Mouse (Mus musculus) frontal cortex, adult 2 months (tissue): ENCODE data around the gene Fam222b. TPM values are rescaled to one million over a fixed set of nuclear protein-coding genes. Genes with fewer than 3 reads are reported as not detected.
"Not testable (repeated sequence)": the region's sequence is repeated elsewhere in the genome, so short reads cannot be mapped to it uniquely, and the experiment has no call there.

Source experiments
- DNase-seq, 2 experiments: peaks; one replicate each; pipeline ENCODE4 v3.0.0; 2022; ENCODE audit warnings: low spot score in 1 of 2; ENCODE audit errors: extremely low spot score in 1 of 2
- polyA plus RNA-seq: library from polyadenylated mRNA; depleted of rRNA; stranded (reverse); fragments of >200 nt; gene quantifications from 2 replicates; pipeline ENCODE4 v1.2.3, GENCODE M21; 2012; rRNA removed

The Fam222b gene
- 22.9 and 27.1 TPM in 2 replicates for polyA plus RNA-seq

GRCm38 (mm10) chr11:78094504-78095143 is at the start of gene Fam222b:
Fam222b (plus strand) TSS chr11:78094660.
- peak; percentile 85 to 93 for DNase-seq

- peak in 1 of 2 experiments; percentile 44 for DNase-seq
Measured at GRCm38 (mm10) chr11:78044758-78045251, 49.7 kb upstream of the Fam222b start.

DNA sequence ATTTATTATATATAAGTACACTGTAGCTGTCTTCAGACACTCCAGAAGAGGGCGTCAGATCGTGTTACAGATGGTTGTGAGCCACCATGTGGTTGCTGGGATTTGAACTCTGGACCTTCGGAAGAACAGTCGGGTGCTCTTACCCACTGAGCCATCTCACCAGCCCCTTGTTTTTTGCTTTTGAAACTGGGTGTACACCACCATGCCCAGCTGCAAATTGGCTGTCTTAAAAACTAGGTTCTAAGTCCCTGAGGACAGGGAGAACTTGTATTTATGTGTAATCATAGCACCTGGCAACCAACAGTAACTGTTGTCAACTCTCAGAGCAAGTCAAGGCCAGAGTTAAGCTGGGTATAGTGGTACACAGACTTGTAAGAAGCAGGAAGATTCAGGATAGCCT is 45.8 kb upstream of the Fam222b start:
- DNase-seq: not testable (repeated sequence)

GRCm38 (mm10) chr11:78053078-78053477 is 41.4 kb upstream of the Fam222b start:
- DNase-seq: no peak

- no peak for DNase-seq
Measured at GRCm38 (mm10) chr11:78056946-78057345, 37.5 kb upstream of the Fam222b start.

DNA sequence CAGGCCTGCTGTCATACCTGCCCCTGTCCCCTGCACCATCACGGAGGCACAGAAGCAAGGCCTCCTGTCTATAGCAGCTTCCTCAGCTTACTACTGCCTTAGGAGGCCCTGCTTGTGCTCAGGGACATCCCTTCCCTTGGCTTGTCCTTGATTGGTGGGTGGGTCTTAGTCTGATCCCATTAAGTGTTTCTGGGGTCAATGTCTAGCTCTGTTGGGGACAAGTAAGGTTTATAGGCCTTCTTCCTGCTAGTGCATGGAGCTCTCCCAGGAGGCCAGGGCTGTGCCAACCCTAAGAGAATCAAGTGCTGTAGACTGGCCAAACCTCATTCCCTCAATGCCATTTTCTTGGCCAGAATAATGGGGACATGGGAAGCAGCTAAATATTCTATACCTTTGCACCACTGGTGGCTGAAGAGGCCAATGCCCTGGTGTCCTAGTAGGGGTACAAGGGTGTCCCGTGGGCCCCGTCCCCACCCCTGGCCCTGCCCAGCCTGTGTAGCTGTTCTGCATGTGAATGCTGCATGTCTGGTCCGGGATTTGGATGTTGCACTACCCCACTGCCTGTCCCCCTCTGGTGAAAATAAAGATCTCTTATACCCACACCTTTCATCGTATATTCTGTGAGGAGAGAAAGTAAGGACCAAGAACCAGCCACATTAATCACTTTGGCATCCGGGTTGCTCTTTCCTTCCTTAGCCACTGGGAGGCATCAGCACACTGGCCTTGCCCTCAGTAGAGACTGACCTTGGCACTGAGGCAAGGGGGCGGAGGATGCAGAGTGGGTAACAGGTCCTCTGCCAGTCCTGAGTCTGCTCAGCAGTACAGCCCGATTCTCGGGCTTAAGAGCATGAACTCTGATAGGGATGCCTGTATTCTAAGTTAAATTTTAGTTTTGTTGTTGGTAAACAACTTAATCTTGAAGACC is 34.4 kb upstream of the Fam222b start:
- peak in 1 of 2 experiments; percentile 63 for DNase-seq

DNA sequence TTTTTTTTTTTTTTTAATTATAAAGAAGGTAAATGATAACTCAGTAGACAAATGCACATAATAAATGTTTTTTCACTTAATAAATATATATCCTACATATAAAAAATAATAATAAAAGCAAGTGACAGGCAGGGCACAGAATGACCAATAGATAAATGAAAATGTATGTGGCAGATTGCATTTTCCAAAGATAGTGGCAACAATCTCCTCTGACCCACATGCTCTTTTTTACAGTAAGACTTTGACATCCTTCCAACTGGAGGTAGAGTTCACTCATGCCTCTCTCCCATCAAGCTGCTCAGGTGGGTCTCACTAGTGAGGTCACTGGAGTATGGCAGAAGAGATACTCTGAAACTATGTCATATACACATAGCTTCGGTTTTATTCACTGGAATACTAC is 31.9 kb upstream of the Fam222b start:
- no peak for DNase-seq

DNA sequence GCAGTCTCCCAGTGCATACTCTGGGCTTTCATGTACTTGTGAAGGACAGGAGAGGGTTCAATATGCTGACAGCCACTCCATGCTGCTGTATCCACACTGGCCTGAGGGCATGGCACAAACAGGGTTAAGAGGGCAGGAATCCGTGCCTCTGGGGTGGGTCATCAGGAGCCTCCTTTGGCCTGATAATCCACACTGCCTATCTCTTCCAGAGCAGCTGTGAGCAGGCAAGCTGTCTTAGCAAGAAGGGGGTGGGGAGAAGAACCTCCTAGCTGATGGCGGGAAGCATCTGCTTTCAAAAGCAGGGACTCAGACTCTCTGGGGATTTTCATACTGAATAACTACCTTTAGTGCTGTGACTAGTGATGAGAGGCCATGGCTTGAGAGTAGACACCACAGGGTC is 28.6 kb upstream of the Fam222b start:
- no peak for DNase-seq

- no peak for DNase-seq
Measured at GRCm38 (mm10) chr11:78066641-78067040, 27.8 kb upstream of the Fam222b start.

- DNase-seq: no peak
Measured at GRCm38 (mm10) chr11:78067566-78067965, 26.9 kb upstream of the Fam222b start.

DNA sequence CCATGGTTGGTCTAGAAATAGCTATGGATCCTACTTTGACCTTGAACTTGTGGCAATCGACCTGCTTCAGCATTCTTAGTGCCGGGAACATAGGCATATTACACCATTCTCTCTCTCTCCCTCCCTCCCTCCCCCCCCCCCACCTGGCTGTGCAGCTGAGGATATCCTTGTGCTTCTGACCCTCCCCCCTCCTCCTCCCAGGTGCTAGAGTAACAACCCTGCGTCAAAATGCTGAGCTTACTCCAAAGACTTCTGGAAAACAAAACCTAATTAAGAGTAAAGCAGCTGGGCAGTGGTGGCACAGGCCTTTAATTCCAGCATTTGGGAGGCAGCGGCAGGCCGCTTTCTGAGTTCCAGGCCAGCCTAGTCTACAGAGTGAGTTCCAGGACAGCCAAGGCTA is 25.3 kb upstream of the Fam222b start:
- DNase-seq: no peak

DNA sequence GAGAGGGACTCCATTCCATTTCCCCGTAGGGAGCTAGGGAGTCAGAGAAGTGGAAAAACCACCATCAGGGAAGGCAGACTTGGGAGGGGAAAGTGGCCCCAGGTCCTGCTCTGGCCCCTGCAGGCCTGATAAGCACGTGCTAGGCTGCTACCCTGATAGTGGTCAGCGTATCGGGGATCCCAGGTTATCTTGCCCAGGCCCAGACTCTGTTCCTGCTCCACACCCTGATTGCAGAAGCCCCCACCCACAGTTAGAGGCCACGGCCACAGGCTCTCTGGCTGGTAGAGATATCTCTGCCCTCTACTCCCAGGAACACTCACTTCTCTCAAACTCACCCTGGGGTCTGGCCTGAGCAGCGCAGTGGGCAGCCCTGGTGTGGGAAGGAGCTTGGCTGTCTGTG is 24.8 kb upstream of the Fam222b start:
- DNase-seq: no peak

DNA sequence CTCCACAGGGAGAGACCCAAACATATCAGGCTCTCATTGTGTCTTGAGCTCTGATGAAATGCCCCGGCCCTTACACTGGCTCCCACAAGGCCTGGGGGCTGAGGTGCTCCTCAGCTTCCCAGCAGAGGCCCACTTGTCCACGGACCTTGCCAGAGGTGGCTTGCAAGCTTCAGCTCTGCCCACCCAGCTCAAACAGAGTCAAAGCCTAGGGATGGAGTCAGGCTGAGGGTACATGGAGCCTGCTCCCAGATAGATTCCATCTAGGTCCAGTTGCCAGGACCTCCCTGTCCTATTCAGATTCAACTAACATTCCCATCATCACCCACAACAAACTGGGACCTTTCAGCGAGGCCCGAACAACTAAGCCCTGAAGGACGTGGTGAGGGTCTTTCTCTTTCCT is 22.5 kb upstream of the Fam222b start:
- no peak for DNase-seq

- no peak for DNase-seq
Measured at GRCm38 (mm10) chr11:78072425-78073130, 21.9 kb upstream of the Fam222b start.

DNA sequence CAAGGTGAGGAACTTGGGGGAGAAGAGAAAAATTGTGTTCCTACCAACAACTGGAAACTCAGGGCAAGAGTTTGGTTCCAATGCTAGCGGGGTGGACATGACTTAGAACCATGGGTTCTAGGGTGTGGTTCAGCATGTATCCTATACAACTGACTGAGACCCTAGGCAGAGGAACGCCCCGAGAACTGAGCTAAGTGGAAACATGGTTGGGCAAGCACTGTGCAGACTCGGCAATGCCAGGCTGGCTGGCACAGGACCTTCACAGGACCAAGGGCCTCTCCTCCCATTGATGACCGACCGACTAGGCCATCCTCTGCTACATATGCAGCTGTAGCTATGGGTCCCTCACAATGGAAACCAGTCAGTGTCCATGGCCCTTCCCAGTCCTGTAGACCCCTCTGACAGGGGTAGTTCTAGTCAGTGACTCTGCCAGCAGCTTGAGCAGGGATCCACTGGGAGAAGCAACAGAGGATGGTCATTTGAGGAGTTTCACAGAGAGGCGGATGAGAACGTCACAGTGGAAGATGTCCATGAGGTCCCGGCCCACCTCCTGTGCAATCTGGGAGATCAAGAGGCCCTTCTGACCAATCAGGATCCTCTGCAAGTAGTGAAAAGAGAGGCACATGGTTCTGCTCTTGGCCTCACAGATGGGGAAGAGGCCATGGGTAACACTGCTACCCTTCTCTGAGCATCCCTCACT is 20.7 kb upstream of the Fam222b start:
- no peak for DNase-seq

DNA sequence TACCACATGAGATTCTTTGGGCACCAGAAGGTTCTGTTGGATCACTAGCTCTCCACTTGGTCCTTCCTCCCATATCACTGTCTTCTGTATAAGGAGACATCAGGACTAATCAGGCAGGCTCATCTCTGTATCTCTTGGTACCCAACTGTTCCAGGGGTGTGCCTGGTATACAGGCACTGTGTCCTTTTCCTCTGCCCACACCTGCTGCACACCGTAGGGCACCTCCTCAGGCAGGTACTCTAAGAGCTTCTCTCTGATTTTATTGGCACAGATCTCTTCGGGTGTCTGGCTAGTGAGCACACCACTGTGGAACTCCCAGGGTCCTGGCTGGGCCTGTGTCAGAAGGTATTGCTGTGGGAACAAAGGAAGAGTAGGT is 20.2 kb upstream of the Fam222b start:
- DNase-seq: no peak

- DNase-seq: no peak
Measured at GRCm38 (mm10) chr11:78074666-78075065, 19.8 kb upstream of the Fam222b start.

DNA sequence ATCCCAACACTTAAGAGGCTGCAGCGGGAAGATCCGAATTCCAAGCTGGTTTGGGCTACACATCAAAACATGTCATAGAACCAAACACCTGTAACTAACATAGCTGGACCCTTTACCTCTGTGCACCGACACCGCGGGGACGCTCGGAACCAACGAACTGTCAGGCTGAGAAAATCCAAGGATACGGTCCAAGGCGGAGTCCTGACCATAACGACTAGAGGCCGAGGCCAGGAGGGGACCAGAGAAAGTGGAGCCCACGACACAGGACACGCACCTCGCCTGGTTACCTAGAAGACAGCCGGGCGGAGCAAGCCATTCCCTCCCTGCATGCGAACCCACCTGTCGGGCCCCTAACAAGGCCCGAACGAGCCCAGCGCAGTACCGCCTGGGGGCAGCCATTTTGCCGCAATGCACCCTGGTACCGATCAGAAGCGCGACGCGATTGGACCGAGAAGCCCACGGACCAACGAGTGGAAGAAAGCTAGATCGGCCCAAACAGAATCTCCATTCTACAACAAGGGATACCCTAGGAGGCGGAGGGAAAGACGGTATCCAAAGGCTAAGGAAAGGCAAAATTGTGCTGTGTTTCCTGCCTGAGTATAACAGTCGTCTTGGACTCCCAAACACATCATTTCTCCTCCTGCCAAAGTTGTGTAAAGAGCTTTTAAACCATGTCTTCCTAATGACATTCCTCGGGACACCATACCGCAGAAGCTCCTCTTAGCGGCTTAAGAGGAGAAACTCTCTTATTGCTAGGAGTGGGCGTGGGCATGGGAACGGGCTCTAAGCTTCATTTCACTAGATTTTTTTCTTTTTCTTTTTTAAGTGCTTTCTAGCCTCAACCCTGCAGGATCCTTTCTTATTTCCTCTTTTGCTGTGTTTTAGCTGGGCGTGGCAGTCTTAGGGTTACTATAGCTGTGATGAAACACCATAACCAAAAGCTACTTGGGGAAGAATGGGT is 14.2 kb upstream of the Fam222b start, which contains the start of gene Eral1:
Gene Eral1, minus strand, starts transcription at position 423 of the 961 bp plus-strand sequence.
- peak; percentile 62 to 91 for DNase-seq

- no peak for DNase-seq
Measured at GRCm38 (mm10) chr11:78083595-78083994, 10.9 kb upstream of the Fam222b start.
